Mouse (Mus musculus) central nervous system, embryonic 18 days (tissue): ENCODE results near the gene Abcg5. TPM values are rescaled to one million over a fixed set of nuclear protein-coding genes. Genes with fewer than 3 reads are reported as not detected.

Experiments used
- polyA plus RNA-seq: library from polyadenylated mRNA; depleted of rRNA; stranded (reverse); fragments of >200 nt; gene quantifications from 2 replicates; pipeline ENCODE4 v1.2.3, GENCODE M21; 2012; rRNA removed

Gene Abcg5
- 0.76 and 1.1 TPM in 2 replicates for polyA plus RNA-seq

DNA sequence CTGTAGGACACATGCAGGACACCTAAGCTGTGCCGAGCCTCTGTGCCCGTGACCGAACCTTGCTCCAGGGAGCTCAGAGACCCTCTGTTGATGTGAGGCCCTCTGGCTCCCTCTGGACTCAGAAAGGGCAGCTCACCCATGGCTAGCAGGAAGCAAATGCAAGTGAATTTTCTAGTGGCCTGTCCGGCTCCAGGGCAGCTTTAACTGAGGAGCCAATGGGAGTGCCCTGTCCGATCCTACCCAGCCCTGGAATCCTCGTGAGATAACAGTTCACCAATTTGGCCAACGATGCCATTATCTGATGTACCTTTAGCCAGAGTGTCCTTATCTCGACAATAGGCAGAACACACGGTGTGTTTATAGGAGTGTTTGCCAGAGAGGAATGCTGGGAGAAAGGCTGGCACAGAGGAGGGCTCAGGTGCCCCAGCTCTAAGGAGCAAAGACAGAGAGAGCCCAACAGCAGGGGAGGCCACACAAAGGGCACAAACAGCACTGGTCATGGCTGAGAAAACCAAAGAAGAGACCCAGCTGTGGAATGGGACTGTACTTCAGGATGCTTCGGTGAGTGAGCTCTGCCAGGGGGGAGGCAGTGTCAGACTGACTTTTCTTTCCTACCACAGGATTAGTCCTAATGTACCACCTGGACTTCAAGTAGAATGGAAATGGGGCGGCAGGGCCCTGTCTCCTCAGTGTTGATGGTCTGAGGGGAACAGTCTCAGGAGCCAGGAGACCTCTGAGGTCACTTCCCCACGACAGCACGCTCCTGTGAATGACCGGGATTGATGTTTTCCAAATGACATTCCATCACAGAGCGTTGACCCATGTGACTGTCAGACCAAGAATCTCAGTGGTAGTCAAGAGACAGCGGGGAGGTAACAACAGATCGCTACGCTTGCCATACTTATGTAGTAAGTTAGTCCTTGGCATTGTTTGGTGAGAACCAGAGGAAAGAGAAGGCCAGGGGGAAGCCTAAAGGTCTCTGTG lies at the start of gene Abcg5:
Abcg5 (minus strand) TSS at position 278 of the 984 bp plus-strand sequence.

DNA sequence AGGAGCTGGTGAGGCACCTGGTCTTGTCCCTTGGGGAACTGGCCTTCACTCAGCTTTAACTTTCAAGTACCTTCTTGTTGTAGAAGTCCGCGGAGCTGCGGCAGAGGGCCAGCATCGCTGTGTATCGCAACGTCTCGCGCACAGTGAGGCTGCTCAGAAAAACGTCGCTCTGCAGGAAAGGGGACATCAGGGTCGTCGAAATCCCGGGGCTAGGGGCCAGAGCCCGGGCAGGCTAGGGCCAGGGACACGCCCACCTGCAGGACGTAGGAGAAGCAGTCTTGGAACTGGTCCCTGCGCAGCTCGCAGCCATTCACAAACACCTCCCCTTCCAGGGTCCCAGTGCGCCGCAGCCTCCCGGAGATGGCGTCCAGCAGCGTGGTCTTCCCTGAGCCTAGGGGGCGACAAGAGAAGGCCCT lies 6.9 kb downstream of the Abcg5 start, which contains the start of gene Abcg8:
Abcg8 (plus strand) TSS at position 352 of the 416 bp plus-strand sequence.

DNA sequence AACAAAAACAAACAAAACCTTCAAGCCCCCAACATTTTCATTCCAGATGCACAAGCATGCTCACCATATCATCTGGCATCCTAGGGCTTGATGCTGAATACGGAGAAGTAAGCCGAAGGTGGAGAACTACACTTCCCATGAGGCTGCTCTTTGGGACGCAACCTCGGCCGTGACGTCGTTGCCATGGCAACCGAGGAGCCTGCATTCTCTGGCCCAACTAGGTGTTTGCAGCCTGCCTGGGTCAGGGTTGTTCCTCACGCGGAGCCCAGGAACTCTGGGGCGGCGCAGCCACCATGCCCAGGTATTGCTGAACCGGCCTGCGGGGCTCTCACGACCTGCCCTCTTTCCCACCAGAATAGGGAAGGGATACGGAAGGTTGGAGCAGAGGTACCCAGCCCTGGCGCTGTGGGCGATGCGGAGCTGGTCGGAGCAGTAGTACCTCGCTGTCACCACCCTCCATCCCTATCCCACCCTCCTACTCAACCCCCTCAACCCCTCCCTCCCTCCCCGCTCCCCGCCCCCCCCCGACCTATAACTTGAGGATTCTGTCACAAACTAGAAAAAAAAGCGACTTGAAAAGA lies 56.4 kb downstream of the Abcg5 start, which contains the start of gene Dync2li1:
Dync2li1 (plus strand) TSS at position 221 of the 581 bp plus-strand sequence.

Other genes with a start within 250 kb of the Abcg5 start
- gene Thada, start 216.8 kb downstream of the Abcg5 start, polyA plus RNA-seq = 5.7 TPM in 2 replicates
- gene Plekhh2, start 171.1 kb downstream of the Abcg5 start, polyA plus RNA-seq = 4.1 and 4.5 TPM in 2 replicates
- gene Dync2li1, start 56.5 kb downstream of the Abcg5 start, polyA plus RNA-seq = 27.6 and 29.1 TPM in 2 replicates
- gene Abcg8, start 6.7 kb downstream of the Abcg5 start, polyA plus RNA-seq = 0.06 and 0.19 TPM in 2 replicates
- 29.8 and 30.8 TPM in 2 replicates for gene Lrpprc, start 107.8 kb upstream of the Abcg5 start, polyA plus RNA-seq